Mouse (Mus musculus) small intestine, adult 2 months (tissue): ENCODE results near the gene Gmpr. TPM values are rescaled to one million over a fixed set of nuclear protein-coding genes. Genes with fewer than 3 reads are reported as not detected.

ENCODE experiments used
- H3K27ac ChIP-seq: fragments of 200-500 bp; 2 replicates; pipeline ENCODE4 v1.5.1; 2012; ENCODE audit warnings: low read depth, low read length, control low read depth, inconsistent platforms; ENCODE audit not compliant: insufficient read depth
- H3K27me3 ChIP-seq: fragments of 200-500 bp; 2 replicates; pipeline ENCODE4 v1.6.1; 2012; ENCODE audit warnings: mild to moderate bottlenecking, moderate library complexity, low read length, inconsistent platforms; ENCODE audit not compliant: control insufficient read depth, insufficient read depth
- H3K36me3 ChIP-seq: fragments of 200-500 bp; 2 replicates; pipeline ENCODE4 v1.6.1; 2012; ENCODE audit warnings: mild to moderate bottlenecking, low read length, control low read depth, inconsistent platforms; ENCODE audit not compliant: control insufficient read depth, insufficient read depth
- H3K4me1 ChIP-seq: fragments of 200-500 bp; 2 replicates; pipeline ENCODE4 v1.6.1; 2012; ENCODE audit warnings: low read length, inconsistent platforms, mixed read lengths; ENCODE audit not compliant: control insufficient read depth, insufficient read depth, insufficient read length
- H3K4me3 ChIP-seq: fragments of 200-500 bp; 2 replicates; pipeline ENCODE4 v1.5.1; 2012; ENCODE audit warnings: low read depth, mild to moderate bottlenecking, control low read depth, inconsistent platforms, low read length, moderate library complexity
- CTCF ChIP-seq: fragments of 200-500 bp; IDR thresholded peaks from 2 replicates; pipeline ENCODE4 v1.5.1; 2012; ENCODE audit warnings: low read depth, mild to moderate bottlenecking, control low read depth, inconsistent platforms, low read length, moderate library complexity, mixed read lengths; ENCODE audit not compliant: insufficient replicate concordance, insufficient read length; ENCODE audit errors: extremely low read depth
- POLR2A ChIP-seq: fragments of 200-500 bp; IDR thresholded peaks from 2 replicates; pipeline ENCODE4 v1.6.1; 2012; ENCODE audit warnings: low read depth, mild to moderate bottlenecking, control low read depth, inconsistent platforms, low read length, moderate library complexity
- WGBS: fragments of 180-500 bp; shearing (Covaris S2); methylation state at CpG from one replicate; pipeline ENCODE4 v1.1.7; 2018; 5-methylcytosine and 5-hydroxymethylcytosine counted together
- polyA plus RNA-seq: library from polyadenylated mRNA; depleted of rRNA; stranded (reverse); fragments of >200 nt; gene quantifications from 2 replicates; pipeline ENCODE4 v1.2.3, GENCODE M21; 2012

The Gmpr gene
- polyA plus RNA-seq, 1 experiment: 5.4 TPM

DNA sequence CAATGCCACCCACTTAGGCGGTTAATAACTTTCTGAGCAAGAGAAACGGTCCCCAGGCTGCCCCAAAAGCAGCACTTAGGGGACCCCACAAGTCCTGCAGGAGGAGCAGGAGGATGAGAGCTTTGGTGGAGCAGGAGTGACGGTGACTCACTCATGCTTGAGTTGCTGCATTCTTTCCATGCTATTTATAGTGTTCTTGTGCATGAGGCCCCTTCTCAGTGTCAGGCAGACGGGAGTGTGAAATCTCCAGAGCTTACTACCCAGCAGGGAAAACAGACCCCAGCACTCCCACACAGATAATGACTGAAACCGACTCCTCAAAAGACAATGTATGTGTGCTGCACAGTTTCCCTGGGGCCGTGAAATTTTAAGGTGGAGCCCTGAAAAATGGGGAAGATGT, 23.5 kb downstream of the Gmpr start:
- H3K4me3 ChIP-seq: no peak overlapping the region
- TF ChIP-seq CTCF (no peak), POLR2A (no peak)
- no peaks in the 10 kb centered on the region for H3K4me1 ChIP-seq
- no peaks in the 10 kb centered on the region for H3K36me3 ChIP-seq
- H3K27me3 ChIP-seq: no peaks in the 10 kb centered on the region
- 45% methylated on average over 6 of the region's 6 CpGs for WGBS
- H3K27ac ChIP-seq: no peak overlapping the region; the same call in 1 of the 2 replicates

DNA sequence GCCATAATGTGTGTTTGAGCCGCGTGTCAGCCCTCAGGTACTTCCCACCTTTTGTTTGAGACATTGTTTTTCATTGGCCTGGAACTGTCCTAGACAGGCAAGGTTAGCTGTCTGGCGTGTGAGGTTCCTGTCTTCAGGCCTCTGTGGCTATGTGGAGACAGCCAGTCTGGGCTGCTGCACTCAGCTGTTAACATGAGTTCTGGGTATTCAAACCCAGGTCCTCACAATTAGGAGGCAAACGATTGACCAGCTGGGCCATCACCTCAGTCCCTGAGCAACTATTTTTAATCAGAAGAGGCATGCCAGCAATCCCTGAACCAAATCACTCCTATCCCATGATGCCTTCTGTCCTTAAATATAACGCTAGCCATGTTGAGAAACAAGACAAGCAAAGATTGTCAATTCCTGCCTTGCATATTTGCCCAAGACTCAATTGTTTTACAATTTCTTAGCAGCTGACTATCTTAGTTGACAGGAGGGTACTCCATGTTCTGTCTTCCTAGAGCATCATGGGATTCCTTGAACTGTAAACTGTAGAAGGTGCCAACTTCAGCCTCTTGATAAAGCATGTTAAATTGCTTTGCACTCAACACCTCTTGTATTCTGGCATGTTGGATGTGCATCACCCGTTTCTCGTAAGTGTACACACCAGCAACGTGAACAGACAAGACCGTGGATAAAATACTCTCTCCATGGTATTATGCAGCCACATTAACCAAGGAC, 28.6 kb downstream of the Gmpr start:
- Histone ChIP-seq H3K27ac (no peak overlapping the region), H3K36me3 (no peaks in the 10 kb centered on the region), H3K4me3 (no peak overlapping the region), H3K4me1 (no peaks in the 10 kb centered on the region), H3K27me3 (no peaks in the 10 kb centered on the region)
- WGBS: 89% methylated on average over 9 of the region's 9 CpGs
- TF ChIP-seq CTCF (no peak), POLR2A (no peak)

DNA sequence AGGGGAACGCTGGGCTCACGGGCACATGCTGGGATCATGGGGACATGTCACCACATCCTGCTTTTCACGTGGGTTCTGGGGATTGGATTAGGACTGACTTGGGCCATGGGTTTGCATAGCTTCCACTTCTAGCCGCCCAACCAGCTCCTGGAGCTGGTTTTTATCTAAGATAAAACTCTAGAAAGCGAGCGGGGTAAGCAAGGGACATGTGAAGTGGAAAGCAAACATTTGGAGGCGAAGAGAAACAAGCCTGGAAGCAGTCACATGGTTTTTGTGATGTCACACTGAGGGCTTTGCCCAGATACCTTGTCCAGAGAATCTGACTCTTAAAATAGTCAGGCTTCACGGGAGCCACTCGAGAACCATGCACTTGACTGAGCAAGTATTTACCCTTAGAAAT, 29.9 kb downstream of the Gmpr start:
- Histone ChIP-seq H3K4me1 (no peaks in the 10 kb centered on the region), H3K36me3 (no peaks in the 10 kb centered on the region), H3K4me3 (no peak overlapping the region), H3K27me3 (no peaks in the 10 kb centered on the region), H3K27ac (no peak overlapping the region)
- 56% methylated on average over 9 of the region's 9 CpGs for whole genome bisulfite sequencing
- TF ChIP-seq CTCF (no peak), POLR2A (no peak)

DNA sequence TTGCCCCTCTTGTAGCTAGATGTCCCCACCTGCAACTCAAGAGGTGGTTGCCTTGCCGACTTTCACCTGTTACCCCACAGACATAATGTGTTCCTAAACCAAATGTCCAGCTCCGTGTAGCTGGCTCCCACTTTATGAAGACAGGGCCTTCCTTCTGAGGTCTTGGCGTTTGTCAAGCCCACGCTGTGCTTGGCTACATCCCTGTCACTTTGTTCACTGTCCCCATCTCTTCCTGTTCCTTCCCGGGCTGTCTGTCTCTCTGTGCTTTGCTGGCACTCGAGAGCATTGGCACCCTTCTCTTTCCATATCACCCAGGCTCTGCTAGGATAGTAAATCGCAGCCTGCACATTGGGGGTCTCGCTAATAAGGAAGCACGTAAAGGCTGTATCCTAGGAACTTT, 30.8 kb downstream of the Gmpr start:
- H3K4me1 ChIP-seq: no peaks in the 10 kb centered on the region
- no peaks in the 10 kb centered on the region for H3K36me3 ChIP-seq
- H3K27me3 ChIP-seq: no peaks in the 10 kb centered on the region
- 79% methylated on average over 9 of the region's 9 CpGs for WGBS
- no peak overlapping the region for H3K27ac ChIP-seq
- TF ChIP-seq CTCF (no peak), POLR2A (no peak)
- no peak overlapping the region for H3K4me3 ChIP-seq

DNA sequence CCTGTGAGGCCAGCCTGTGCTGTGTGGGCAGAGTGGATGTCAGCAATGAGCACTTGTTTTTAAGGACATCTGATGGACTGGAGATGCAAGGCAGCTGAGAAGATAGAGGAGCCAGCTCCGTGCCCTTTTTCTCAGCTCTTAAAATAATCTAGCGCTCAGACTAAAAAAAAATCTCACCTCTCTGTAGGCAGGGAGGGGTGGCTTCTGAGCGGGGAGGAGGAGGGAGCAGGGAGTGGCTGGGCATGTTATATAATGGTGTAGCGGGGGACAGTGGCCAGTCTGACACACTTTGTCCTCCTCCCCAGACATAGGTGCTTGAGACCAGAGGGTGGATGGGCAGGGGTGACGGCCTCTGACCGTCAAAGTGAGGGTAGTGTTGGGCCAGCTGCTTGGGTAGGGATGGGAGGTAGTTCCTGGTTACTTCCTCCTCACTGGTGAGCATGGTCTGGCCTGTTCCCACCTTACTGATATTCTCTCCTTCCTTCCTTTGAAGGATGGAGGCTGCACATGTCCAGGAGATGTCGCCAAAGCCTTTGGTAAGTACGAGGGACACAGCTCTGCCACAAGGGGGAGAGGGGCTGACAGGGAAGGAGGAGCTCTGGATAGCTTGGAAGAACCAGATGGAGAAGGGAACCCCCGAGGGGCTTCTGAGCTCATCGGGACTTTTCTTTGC, 31.4 kb downstream of the Gmpr start:
- H3K27ac ChIP-seq: no peak overlapping the region
- WGBS: 24% methylated on average over 10 of the region's 10 CpGs
- no peaks in the 10 kb centered on the region for H3K4me1 ChIP-seq
- peak; percentile 35; the same call in 1 of the 2 replicates for TF ChIP-seq CTCF
- TF ChIP-seq POLR2A: no peak
- no peaks in the 10 kb centered on the region for H3K36me3 ChIP-seq
- H3K27me3 ChIP-seq: no peaks in the 10 kb centered on the region
- H3K4me3 ChIP-seq: peak overlapping the region; percentile 13; the same call in 1 of the 2 replicates

DNA sequence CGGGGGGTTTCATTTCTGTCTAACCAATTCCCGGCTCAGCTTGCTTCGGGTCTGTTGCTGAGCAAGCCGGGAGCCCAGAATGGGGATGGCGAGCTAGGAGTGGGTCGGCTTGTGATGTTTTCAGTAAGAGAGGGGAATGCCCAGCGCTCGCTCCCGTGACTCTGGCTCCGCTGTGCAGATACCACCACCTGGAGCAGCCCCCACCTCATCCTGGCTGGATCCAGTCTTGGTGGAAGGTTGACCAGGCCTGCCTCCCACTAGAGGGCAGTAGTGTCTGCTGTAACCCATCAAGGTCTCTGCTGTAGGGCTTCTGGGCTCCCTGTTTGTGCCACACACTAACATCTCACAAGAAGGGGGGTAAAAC, 31.9 kb downstream of the Gmpr start:
- Histone ChIP-seq H3K36me3 (no peaks in the 10 kb centered on the region), H3K4me3 (peak overlapping the region; percentile 13; the same call in 1 of the 2 replicates), H3K27ac (no peak overlapping the region), H3K4me1 (no peaks in the 10 kb centered on the region), H3K27me3 (no peaks in the 10 kb centered on the region)
- 21% methylated on average over 10 of the region's 10 CpGs for WGBS
- no peak for TF ChIP-seq POLR2A
- TF ChIP-seq CTCF: peak; percentile 36; the same call in 1 of the 2 replicates

DNA sequence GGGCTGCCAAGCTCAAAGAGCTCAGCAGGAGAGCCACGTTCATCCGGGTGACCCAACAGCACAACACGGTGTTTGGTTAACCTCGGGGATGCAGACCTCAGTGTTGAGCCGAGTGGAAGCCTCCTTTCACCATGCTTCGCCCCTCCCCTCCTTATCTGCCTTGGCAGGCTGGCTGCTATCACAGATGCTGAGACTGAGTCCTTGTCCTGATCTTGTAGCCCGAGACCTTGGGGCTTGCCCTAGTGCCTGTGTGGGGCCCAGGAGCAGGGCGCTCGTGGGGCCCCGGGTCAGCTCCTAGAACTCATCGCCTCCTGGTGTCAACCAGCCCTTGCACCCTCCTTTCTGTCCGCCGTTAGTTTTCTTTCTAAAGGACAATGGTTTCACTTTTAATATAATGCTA, 38.7 kb downstream of the Gmpr start:
- 67% methylated on average over 13 of the region's 13 CpGs for WGBS
- Histone ChIP-seq H3K27me3 (no peaks in the 10 kb centered on the region), H3K4me1 (no peaks in the 10 kb centered on the region), H3K4me3 (no peak overlapping the region), H3K27ac (no peak overlapping the region), H3K36me3 (peaks cover 3% of the 10 kb centered on the region; the same call in 1 of the 2 replicates)
- TF ChIP-seq POLR2A (no peak), CTCF (no peak)
